Mouse (Mus musculus): ENCODE results near the gene Dhdds. TPM values are rescaled to one million over a fixed set of nuclear protein-coding genes. Genes with fewer than 3 reads are reported as not detected.

Gene Dhdds
- polyA plus RNA-seq, 1 experiment from 2014 or later: 43.0 TPM

- peak; percentile 63; the same call in 1 of the 2 replicates for ATAC-seq (ENCODE audit: insufficient read depth, low FRiP score)
- WGBS: 48% methylated on average over 6 of the region's 6 CpGs
- H3K4me3 ChIP-seq (replicated peaks; ENCODE audit: low read length): no peak overlapping the region
Measured at GRCm38 (mm10) chr4:134009709-134010108, 9.0 kb upstream of the Dhdds start.

GRCm38 (mm10) chr4:134006845-134007244, 6.1 kb upstream of the Dhdds start:
- WGBS: 72% methylated on average over 3 of the region's 3 CpGs

More at GRCm38 (mm10) chr4:134009709-134010108, 9.0 kb upstream of the Dhdds start:
- no peaks in the 10 kb centered on the region for H3K9me3 ChIP-seq (replicated peaks; ENCODE audit: control insufficient read depth, low read length)
- no peaks in the 10 kb centered on the region for H3K27me3 ChIP-seq (ENCODE audit: control insufficient read depth, insufficient read depth, low read length)
- 0 out of 2 replicates have a peak, but pooled peaks cover 3% of the 10 kb centered on the region for H3K4me1 ChIP-seq (ENCODE audit: control insufficient read depth, insufficient read depth, low read length)
- H3K4me2 ChIP-seq (ENCODE audit: low read depth, low read length): no peak overlapping the region
- H3K27ac ChIP-seq (ENCODE audit: low read length): peak overlapping the region; percentile 75
- no peaks in the 10 kb centered on the region for H3K36me3 ChIP-seq (ENCODE audit: control insufficient read depth, insufficient read depth, low read length)
- H3K9ac ChIP-seq (ENCODE audit: low read length): no peak overlapping the region

GRCm38 (mm10) chr4:134005581-134006358, 5.1 kb upstream of the Dhdds start:
- H3K9ac ChIP-seq (ENCODE audit: low read length): no peak overlapping the region
- H3K4me2 ChIP-seq (ENCODE audit: low read depth, low read length): no peak overlapping the region
- WGBS: 80% methylated on average over 12 of the region's 12 CpGs
- H3K4me1 ChIP-seq (ENCODE audit: control insufficient read depth, insufficient read depth, low read length): no peaks in the 10 kb centered on the region
- H3K9me3 ChIP-seq (replicated peaks; ENCODE audit: control insufficient read depth, low read length): no peaks in the 10 kb centered on the region
- no peaks in the 10 kb centered on the region for H3K36me3 ChIP-seq (ENCODE audit: control insufficient read depth, insufficient read depth, low read length)
- no peak overlapping the region for H3K4me3 ChIP-seq (replicated peaks; ENCODE audit: low read length)
- no peak overlapping the region for H3K27ac ChIP-seq (ENCODE audit: low read length)
- ATAC-seq (ENCODE audit: insufficient read depth, low FRiP score): no peak
- no peaks in the 10 kb centered on the region for H3K27me3 ChIP-seq (ENCODE audit: control insufficient read depth, insufficient read depth, low read length)

More at GRCm38 (mm10) chr4:134006845-134007244, 6.1 kb upstream of the Dhdds start:
- Histone ChIP-seq H3K27ac (ENCODE audit: low read length) (no peak overlapping the region), H3K27me3 (ENCODE audit: control insufficient read depth, insufficient read depth, low read length) (no peaks in the 10 kb centered on the region), H3K36me3 (ENCODE audit: control insufficient read depth, insufficient read depth, low read length) (no peaks in the 10 kb centered on the region), H3K9ac (ENCODE audit: low read length) (no peak overlapping the region), H3K4me2 (ENCODE audit: low read depth, low read length) (no peak overlapping the region), H3K4me1 (ENCODE audit: control insufficient read depth, insufficient read depth, low read length) (no peaks in the 10 kb centered on the region), H3K9me3 (replicated peaks; ENCODE audit: control insufficient read depth, low read length) (no peaks in the 10 kb centered on the region), H3K4me3 (replicated peaks; ENCODE audit: low read length) (no peak overlapping the region)
- ATAC-seq (ENCODE audit: insufficient read depth, low FRiP score): no peak

GRCm38 (mm10) chr4:134002903-134003302, 2.2 kb upstream of the Dhdds start:
- Histone ChIP-seq H3K9ac (ENCODE audit: low read length) (no peak overlapping the region), H3K27me3 (ENCODE audit: control insufficient read depth, insufficient read depth, low read length) (no peaks in the 10 kb centered on the region), H3K4me1 (ENCODE audit: control insufficient read depth, insufficient read depth, low read length) (peaks cover 3% of the 10 kb centered on the region; the same call in 1 of the 2 replicates), H3K4me2 (ENCODE audit: low read depth, low read length) (no peak overlapping the region), H3K27ac (ENCODE audit: low read length) (no peak overlapping the region), H3K36me3 (ENCODE audit: control insufficient read depth, insufficient read depth, low read length) (no peaks in the 10 kb centered on the region), H3K9me3 (replicated peaks; ENCODE audit: control insufficient read depth, low read length) (no peaks in the 10 kb centered on the region), H3K4me3 (replicated peaks; ENCODE audit: low read length) (no peak overlapping the region)
- 68% methylated on average over 5 of the region's 5 CpGs for WGBS
- no peak for ATAC-seq (ENCODE audit: insufficient read depth, low FRiP score)

GRCm38 (mm10) chr4:134002246-134002645, 1.5 kb upstream of the Dhdds start:
- no peaks in the 10 kb centered on the region for H3K9me3 ChIP-seq (replicated peaks; ENCODE audit: control insufficient read depth, low read length)
- WGBS: 56% methylated on average over 4 of the region's 4 CpGs
- peaks cover 3% of the 10 kb centered on the region; the same call in 1 of the 2 replicates for H3K4me1 ChIP-seq (ENCODE audit: control insufficient read depth, insufficient read depth, low read length)
- H3K36me3 ChIP-seq (ENCODE audit: control insufficient read depth, insufficient read depth, low read length): no peaks in the 10 kb centered on the region
- no peaks in the 10 kb centered on the region for H3K27me3 ChIP-seq (ENCODE audit: control insufficient read depth, insufficient read depth, low read length)
- no peak overlapping the region for H3K9ac ChIP-seq (ENCODE audit: low read length)
- no peak overlapping the region for H3K27ac ChIP-seq (ENCODE audit: low read length)
- no peak overlapping the region for H3K4me2 ChIP-seq (ENCODE audit: low read depth, low read length)
- H3K4me3 ChIP-seq (replicated peaks; ENCODE audit: low read length): no peak overlapping the region
- ATAC-seq (ENCODE audit: insufficient read depth, low FRiP score): no peak

- Histone ChIP-seq H3K9ac (ENCODE audit: low read length) (no peak overlapping the region), H3K4me1 (ENCODE audit: control insufficient read depth, insufficient read depth, low read length) (peaks cover 3% of the 10 kb centered on the region; the same call in 1 of the 2 replicates), H3K27me3 (ENCODE audit: control insufficient read depth, insufficient read depth, low read length) (no peaks in the 10 kb centered on the region), H3K36me3 (ENCODE audit: control insufficient read depth, insufficient read depth, low read length) (0 out of 2 replicates have a peak, but pooled peaks cover 4% of the 10 kb centered on the region), H3K9me3 (replicated peaks; ENCODE audit: control insufficient read depth, low read length) (no peaks in the 10 kb centered on the region), H3K27ac (ENCODE audit: low read length) (no peak overlapping the region), H3K4me2 (ENCODE audit: low read depth, low read length) (no peak overlapping the region), H3K4me3 (replicated peaks; ENCODE audit: low read length) (no peak overlapping the region)
- ATAC-seq (ENCODE audit: insufficient read depth, low FRiP score): no peak
- WGBS: 59% methylated on average over 10 of the region's 10 CpGs
Measured at GRCm38 (mm10) chr4:134001710-134002109, 992 bp upstream of the Dhdds start.

- Histone ChIP-seq H3K27ac (ENCODE audit: low read length) (no peak overlapping the region), H3K4me3 (replicated peaks; ENCODE audit: low read length) (no peak overlapping the region), H3K4me1 (ENCODE audit: control insufficient read depth, insufficient read depth, low read length) (no peaks in the 10 kb centered on the region), H3K36me3 (ENCODE audit: control insufficient read depth, insufficient read depth, low read length) (peaks cover 14% of the 10 kb centered on the region; the same call in 1 of the 2 replicates), H3K4me2 (ENCODE audit: low read depth, low read length) (no peak overlapping the region), H3K9ac (ENCODE audit: low read length) (no peak overlapping the region), H3K27me3 (ENCODE audit: control insufficient read depth, insufficient read depth, low read length) (no peaks in the 10 kb centered on the region), H3K9me3 (replicated peaks; ENCODE audit: control insufficient read depth, low read length) (no peaks in the 10 kb centered on the region)
- ATAC-seq (ENCODE audit: insufficient read depth, low FRiP score): no peak
- 83% methylated on average over 8 of the region's 8 CpGs for WGBS
Measured at GRCm38 (mm10) chr4:133994697-133995096, 6.0 kb downstream of the Dhdds start.

GRCm38 (mm10) chr4:133991087-133991660, 9.5 kb downstream of the Dhdds start:
- Histone ChIP-seq H3K4me3 (replicated peaks; ENCODE audit: low read length) (no peak overlapping the region), H3K27me3 (ENCODE audit: control insufficient read depth, insufficient read depth, low read length) (no peaks in the 10 kb centered on the region), H3K9me3 (replicated peaks; ENCODE audit: control insufficient read depth, low read length) (no peaks in the 10 kb centered on the region), H3K27ac (ENCODE audit: low read length) (no peak overlapping the region), H3K4me2 (ENCODE audit: low read depth, low read length) (no peak overlapping the region), H3K4me1 (ENCODE audit: control insufficient read depth, insufficient read depth, low read length) (no peaks in the 10 kb centered on the region), H3K36me3 (ENCODE audit: control insufficient read depth, insufficient read depth, low read length) (peaks cover 11% of the 10 kb centered on the region), H3K9ac (ENCODE audit: low read length) (no peak overlapping the region)
- 82% methylated on average over 13 of the region's 13 CpGs for WGBS
- no peak for ATAC-seq (ENCODE audit: insufficient read depth, low FRiP score)

GRCm38 (mm10) chr4:133990035-133990434, 10.7 kb downstream of the Dhdds start:
- Histone ChIP-seq H3K4me3 (replicated peaks; ENCODE audit: low read length) (no peak overlapping the region), H3K9ac (ENCODE audit: low read length) (no peak overlapping the region), H3K36me3 (ENCODE audit: control insufficient read depth, insufficient read depth, low read length) (peaks cover 10% of the 10 kb centered on the region), H3K4me1 (ENCODE audit: control insufficient read depth, insufficient read depth, low read length) (no peaks in the 10 kb centered on the region), H3K9me3 (replicated peaks; ENCODE audit: control insufficient read depth, low read length) (no peaks in the 10 kb centered on the region), H3K27me3 (ENCODE audit: control insufficient read depth, insufficient read depth, low read length) (no peaks in the 10 kb centered on the region), H3K27ac (ENCODE audit: low read length) (no peak overlapping the region), H3K4me2 (ENCODE audit: low read depth, low read length) (no peak overlapping the region)
- WGBS: 58% methylated on average over 4 of the region's 4 CpGs
- ATAC-seq (ENCODE audit: insufficient read depth, low FRiP score): no peak

All from stomach, embryonic 16.5 days (tissue).